Mouse (Mus musculus) stomach, postnatal 0 days (tissue): ENCODE results near the gene Gimap8. TPM values are rescaled to one million over a fixed set of nuclear protein-coding genes. Genes with fewer than 3 reads are reported as not detected.
"Not testable (repeated sequence)": the region's sequence is repeated elsewhere in the genome, so short reads cannot be mapped to it uniquely, and the experiment has no call there.

Source experiments
- ATAC-seq: fragments of 200-750 bp; cut with Nextera tagmentation; 2 replicates; pipeline ENCODE4 v1.8.0; 2017; ENCODE audit not compliant: low FRiP score, low TSS enrichment
- DNase-seq: peaks from one replicate; pipeline ENCODE4 v3.0.0-alpha.2; 2016; ENCODE audit warnings: low spot score
- H3K27ac ChIP-seq: fragments of 300-500 bp; sonication (generic); replicated peaks from 2 replicates; pipeline ENCODE4 v1.5.1; 2014; ENCODE audit warnings: mild to moderate bottlenecking, control low read depth
- H3K27me3 ChIP-seq: fragments of 300-500 bp; sonication (generic); 2 replicates; pipeline ENCODE4 v1.6.1; 2014; ENCODE audit warnings: low read length; ENCODE audit not compliant: control insufficient read depth, insufficient read depth
- H3K36me3 ChIP-seq: fragments of 300-500 bp; sonication (generic); 2 replicates; pipeline ENCODE4 v1.6.1; 2014; ENCODE audit warnings: low read length, mixed read lengths; ENCODE audit not compliant: control insufficient read depth, insufficient read depth
- H3K4me1 ChIP-seq: fragments of 300-500 bp; sonication (generic); replicated peaks from 2 replicates; pipeline ENCODE4 v1.6.1; 2014; ENCODE audit warnings: antibody characterized with exemption; ENCODE audit not compliant: control insufficient read depth, insufficient read depth
- H3K4me2 ChIP-seq: fragments of 300-500 bp; sonication (generic); replicated peaks from 2 replicates; pipeline ENCODE4 v1.6.1; 2014; ENCODE audit warnings: low read depth, mild to moderate bottlenecking, control low read depth, moderate library complexity
- H3K4me3 ChIP-seq: fragments of 300-500 bp; sonication (generic); 2 replicates; pipeline ENCODE4 v1.5.1; 2014; ENCODE audit warnings: low read depth, low read length, control low read depth
- H3K9ac ChIP-seq: fragments of 300-500 bp; sonication (generic); 2 replicates; pipeline ENCODE4 v1.6.1; 2014; ENCODE audit warnings: mild to moderate bottlenecking, low read length, control low read depth, mixed read lengths
- H3K9me3 ChIP-seq: fragments of 300-500 bp; sonication (generic); 2 replicates; pipeline ENCODE4 v1.6.1; 2016; ENCODE audit warnings: low read length; ENCODE audit not compliant: control insufficient read depth
- CTCF ChIP-seq: IDR thresholded peaks from 2 replicates; pipeline ENCODE4 v1.5.1; 2016; ENCODE audit warnings: antibody characterized with exemption, low read depth, mild to moderate bottlenecking, moderate library complexity
- EP300 ChIP-seq: optimal IDR thresholded peaks from 2 replicates; pipeline ENCODE3; 2016; ENCODE audit warnings: antibody characterized with exemption
- WGBS: fragments of 180-500 bp; shearing (Covaris S2); extraction: QIAGEN DNeasy Blood & Tissue Kit; methylation state at CpG from one replicate; pipeline ENCODE4 v1.1.7; 2014; 5-methylcytosine and 5-hydroxymethylcytosine counted together
- polyA plus RNA-seq: library from polyadenylated mRNA; unstranded; fragments of >200 nt; fragmentation: Nextera tagmentation; extraction: Ambion mirVana; gene quantifications from 2 replicates; pipeline ENCODE4 v1.2.1, GENCODE M21; 2015

Gimap8 gene
- polyA plus RNA-seq, 1 experiment from 2014 or later, result 0.74 TPM

- ATAC-seq, result no peak
- Histone ChIP-seq H3K27me3 (no peaks in the 10 kb centered on the region), H3K27ac (no peak overlapping the region), H3K36me3 (no peaks in the 10 kb centered on the region), H3K9me3 (no peaks in the 10 kb centered on the region), H3K9ac (no peak overlapping the region), H3K4me3 (no peak overlapping the region), H3K4me1 (no peaks in the 10 kb centered on the region; the same call in 1 of the 2 replicates), H3K4me2 (no peak overlapping the region)
- no peak for DNase-seq
- TF ChIP-seq CTCF (no peak), EP300 (no peak)
- 68% methylated on average over 4 of the region's 4 CpGs for WGBS
Measured at GRCm38 (mm10) chr6:48678391-48678790, 31.4 kb downstream of the Gimap8 start.

DNA sequence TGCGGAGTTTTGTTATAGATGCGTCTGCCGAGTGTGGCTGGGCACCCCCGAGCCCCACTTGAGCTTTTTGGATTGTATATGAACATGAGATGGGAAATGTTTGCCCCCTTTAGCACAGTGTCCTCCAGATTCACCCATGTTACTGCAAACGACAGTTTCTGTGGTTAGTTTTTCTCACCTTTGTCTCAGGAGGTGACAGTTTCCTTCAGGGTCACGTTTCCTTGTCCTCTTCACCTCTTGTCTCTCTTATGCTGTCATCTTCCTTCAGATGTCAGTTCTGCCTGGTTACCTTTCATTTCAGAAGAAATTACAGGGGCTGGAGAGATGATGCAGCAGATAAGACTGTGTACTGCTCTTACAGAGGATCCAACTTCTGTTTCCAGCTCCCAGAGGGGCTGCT is 32.7 kb downstream of the Gimap8 start:
- no peak for ATAC-seq
- TF ChIP-seq EP300 (no peak), CTCF (no peak)
- Histone ChIP-seq H3K4me1 (no peaks in the 10 kb centered on the region; the same call in 1 of the 2 replicates), H3K27ac (no peak overlapping the region), H3K9ac (no peak overlapping the region), H3K4me2 (no peak overlapping the region), H3K9me3 (no peaks in the 10 kb centered on the region), H3K36me3 (no peaks in the 10 kb centered on the region), H3K4me3 (no peak overlapping the region), H3K27me3 (no peaks in the 10 kb centered on the region)
- DNase-seq, result no peak
- 74% methylated on average over 6 of the region's 6 CpGs for WGBS

GRCm38 (mm10) chr6:48680421-48680820 is 33.4 kb downstream of the Gimap8 start:
- Histone ChIP-seq H3K27ac (no peak overlapping the region), H3K4me1 (no peaks in the 10 kb centered on the region; the same call in 1 of the 2 replicates), H3K36me3 (no peaks in the 10 kb centered on the region), H3K4me3 (no peak overlapping the region), H3K9ac (no peak overlapping the region), H3K4me2 (no peak overlapping the region), H3K27me3 (no peaks in the 10 kb centered on the region), H3K9me3 (no peaks in the 10 kb centered on the region)
- 75% methylated on average over 5 of the region's 5 CpGs for WGBS
- DNase-seq (peak; percentile 2), ATAC-seq (no peak)
- TF ChIP-seq EP300 (no peak), CTCF (no peak)

DNA sequence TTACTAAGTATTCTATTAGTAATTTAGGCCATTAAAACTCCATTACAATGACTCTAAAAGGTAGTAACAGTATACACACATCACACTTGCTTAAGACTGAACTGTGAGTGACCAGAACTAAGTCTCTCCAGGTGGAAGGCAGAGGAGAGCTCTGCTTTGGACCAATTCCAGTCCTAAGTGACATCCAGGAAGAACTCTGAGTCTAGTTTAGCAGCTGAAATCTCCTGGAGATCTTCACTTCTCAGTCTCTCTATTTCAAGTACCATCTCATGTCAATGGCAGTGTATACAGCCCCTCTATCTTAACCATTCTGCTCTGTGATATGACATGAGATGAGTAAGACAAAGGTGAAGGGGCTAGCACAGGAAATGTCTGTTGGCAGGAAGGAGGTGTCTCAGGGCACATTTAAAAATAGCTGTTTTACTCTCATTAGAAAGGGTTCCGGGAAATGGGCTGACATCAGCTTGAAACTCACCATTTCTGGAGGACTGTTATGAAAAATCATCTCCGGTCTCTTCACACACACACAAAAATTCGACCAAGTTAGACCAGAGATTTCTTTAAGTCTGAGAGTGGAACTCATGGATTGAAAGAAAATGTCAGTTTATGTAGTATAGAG is 34.5 kb downstream of the Gimap8 start:
- Histone ChIP-seq H3K36me3 (no peaks in the 10 kb centered on the region), H3K27me3 (no peaks in the 10 kb centered on the region), H3K4me1 (no peaks in the 10 kb centered on the region), H3K9ac (no peak overlapping the region), H3K9me3 (no peaks in the 10 kb centered on the region), H3K4me3 (no peak overlapping the region), H3K27ac (no peak overlapping the region), H3K4me2 (no peak overlapping the region)
- ATAC-seq (no peak), DNase-seq (no peak)
- no peak for TF ChIP-seq CTCF
- TF ChIP-seq EP300, result no peak
- WGBS, result 68% methylated on average over 3 of the region's 3 CpGs

DNA sequence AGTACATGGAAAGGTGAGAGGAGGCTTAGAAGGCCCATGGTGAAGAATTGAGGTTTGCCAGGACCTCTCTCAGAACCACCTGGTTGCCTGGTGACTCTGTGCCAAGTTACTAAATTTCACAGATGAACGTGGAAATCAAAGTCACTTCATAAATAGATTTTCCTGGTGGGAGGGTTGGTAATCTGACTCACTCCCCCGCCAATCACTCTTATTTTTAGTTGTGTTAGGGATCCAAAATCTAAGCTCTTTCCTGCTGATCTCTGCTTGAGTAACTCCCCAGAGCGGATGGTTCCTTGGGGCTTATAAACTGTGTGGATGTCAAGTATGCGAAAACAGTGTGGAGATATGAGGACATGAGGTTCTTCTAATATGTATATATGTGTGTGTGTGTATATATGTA is 35.2 kb downstream of the Gimap8 start:
- no peak overlapping the region for H3K27ac ChIP-seq
- H3K4me1 ChIP-seq, result no peaks in the 10 kb centered on the region
- TF ChIP-seq EP300 (no peak), CTCF (no peak)
- ATAC-seq (no peak), DNase-seq (no peak)
- no peaks in the 10 kb centered on the region for H3K27me3 ChIP-seq
- H3K4me3 ChIP-seq, result no peak overlapping the region
- no peak overlapping the region for H3K4me2 ChIP-seq
- no peaks in the 10 kb centered on the region for H3K9me3 ChIP-seq
- WGBS, result 61% methylated on average over 4 of the region's 4 CpGs
- H3K36me3 ChIP-seq, result no peaks in the 10 kb centered on the region
- H3K9ac ChIP-seq, result no peak overlapping the region

GRCm38 (mm10) chr6:48683263-48683821 is 36.3 kb downstream of the Gimap8 start:
- ATAC-seq, H3K4me3 ChIP-seq, H3K4me2 ChIP-seq, H3K36me3 ChIP-seq, H3K27me3 ChIP-seq, H3K4me1 ChIP-seq, H3K9me3 ChIP-seq, H3K9ac ChIP-seq, H3K27ac ChIP-seq, DNase-seq: not testable (repeated sequence)
- WGBS, result 98% methylated on average over 3 of the region's 4 CpGs
